Mouse (Mus musculus) thymus, adult 2 months (tissue): ENCODE measurements around the gene Lrrc28.

ENCODE experiments used
- CTCF ChIP-seq: fragments of 200-500 bp; IDR thresholded peaks from 2 replicates; pipeline ENCODE4 v1.5.1; 2012; ENCODE audit warnings: mild to moderate bottlenecking, control low read depth, low read length, moderate library complexity, borderline replicate concordance; ENCODE audit not compliant: control insufficient read depth, poor library complexity, insufficient read depth; ENCODE audit errors: extremely low read depth
- POLR2A ChIP-seq: fragments of 200-500 bp; IDR thresholded peaks from 2 replicates; pipeline ENCODE4 v1.6.1; 2012; ENCODE audit warnings: mild to moderate bottlenecking, low read length, control low read depth, moderate library complexity; ENCODE audit not compliant: control insufficient read depth, poor library complexity, insufficient read depth; ENCODE audit errors: extremely low read depth

- TF ChIP-seq CTCF (no peak), POLR2A (no peak)
Observed at GRCm38 (mm10) chr7:67583852-67584251, 61.2 kb downstream of the Lrrc28 start.
